Mouse (Mus musculus): ENCODE results near the gene Anapc5.
A peak's percentile ranks its signal among the peaks of the same experiment; 100 is the strongest.

Anapc5 gene

DNA sequence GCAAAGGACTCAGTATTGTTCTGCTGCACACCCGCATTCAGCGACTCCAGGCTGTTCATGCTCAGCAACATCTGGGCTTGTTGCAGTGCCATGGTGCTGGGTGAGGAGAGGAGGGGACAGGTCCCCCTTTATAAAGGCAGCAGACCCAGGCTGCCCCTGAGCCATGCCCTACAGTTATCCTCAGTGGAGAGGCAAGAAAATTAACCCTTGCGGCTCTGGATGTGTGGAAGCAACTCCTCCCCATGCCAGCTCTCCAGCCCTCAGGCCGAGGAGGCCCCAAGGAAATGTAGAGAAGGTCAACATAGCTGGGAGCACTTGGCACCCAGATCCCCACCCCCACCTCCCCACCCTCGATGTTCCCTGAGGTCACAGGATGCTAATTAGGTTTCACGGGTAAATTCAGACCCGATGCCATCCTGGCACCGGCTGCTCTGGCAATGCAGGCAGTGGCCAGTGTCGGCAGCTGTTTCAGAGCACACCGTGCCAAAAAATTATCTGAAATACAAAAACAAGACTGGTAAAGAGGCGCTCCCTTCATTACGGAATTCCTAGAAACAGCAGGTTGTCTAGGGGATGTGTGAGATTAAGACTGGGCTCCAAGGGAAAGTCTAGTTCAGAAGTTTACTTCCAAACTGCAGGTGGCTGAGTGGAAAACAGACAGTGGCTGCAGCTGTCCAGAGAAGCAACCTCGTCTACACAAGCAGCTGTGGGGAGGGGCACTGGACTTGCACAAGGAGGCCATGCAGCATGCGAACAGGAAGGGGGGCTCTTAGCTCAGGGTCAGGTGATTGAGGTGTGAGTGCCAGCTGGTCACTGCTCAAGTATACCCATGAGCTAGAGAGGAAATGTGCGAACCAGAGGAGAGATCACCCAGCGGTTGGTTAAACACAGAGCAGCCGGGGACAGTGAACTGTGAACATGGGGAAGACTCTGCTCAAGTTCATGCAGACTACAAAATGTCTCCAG is 21.5 kb downstream of the Anapc5 start:
- peak in 1 of 2 experiments; percentile 33 for DNase-seq (ENCODE audit: low spot score in 2 of 2)

DNA sequence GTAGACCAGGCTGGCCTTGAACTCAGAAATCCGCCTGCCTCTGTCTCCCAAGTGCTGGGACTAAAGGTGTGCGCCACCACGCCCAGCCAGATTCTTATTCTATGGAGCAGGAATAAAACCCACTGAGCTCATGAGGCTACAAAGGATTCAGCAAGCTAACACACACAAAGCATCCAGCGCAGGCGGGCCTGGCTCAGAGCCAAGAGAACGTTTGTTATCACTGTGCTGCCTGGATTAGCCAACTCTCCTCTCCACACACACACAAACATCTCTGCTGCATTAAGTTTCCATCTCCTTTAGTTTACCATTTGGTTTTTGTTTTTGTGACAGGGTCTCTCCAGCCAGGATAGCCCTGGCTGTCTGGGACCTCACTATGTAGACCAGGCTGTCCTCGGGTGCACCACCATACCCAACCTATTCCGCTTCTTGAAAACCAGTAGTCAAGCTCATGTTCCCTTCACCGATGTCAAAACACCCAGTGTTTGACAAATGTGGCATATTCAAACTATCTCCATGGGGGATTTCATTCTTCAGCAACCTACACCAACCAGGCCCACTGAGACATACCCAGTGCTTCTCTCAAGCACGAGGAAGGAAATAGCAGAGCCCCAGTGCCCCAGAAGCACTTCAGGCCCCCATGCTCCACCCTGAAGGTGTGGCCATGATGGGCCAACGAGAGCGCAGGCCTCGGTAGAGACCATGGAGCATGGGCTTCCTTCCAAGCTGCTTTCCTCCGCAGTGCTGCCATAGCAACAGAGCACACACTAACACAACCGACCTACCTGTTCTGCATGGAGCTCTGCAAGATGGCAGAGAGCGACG is 22.4 kb downstream of the Anapc5 start:
- DNase-seq (ENCODE audit: low spot score in 2 of 2): peak in 1 of 2 experiments; percentile 59

DNA sequence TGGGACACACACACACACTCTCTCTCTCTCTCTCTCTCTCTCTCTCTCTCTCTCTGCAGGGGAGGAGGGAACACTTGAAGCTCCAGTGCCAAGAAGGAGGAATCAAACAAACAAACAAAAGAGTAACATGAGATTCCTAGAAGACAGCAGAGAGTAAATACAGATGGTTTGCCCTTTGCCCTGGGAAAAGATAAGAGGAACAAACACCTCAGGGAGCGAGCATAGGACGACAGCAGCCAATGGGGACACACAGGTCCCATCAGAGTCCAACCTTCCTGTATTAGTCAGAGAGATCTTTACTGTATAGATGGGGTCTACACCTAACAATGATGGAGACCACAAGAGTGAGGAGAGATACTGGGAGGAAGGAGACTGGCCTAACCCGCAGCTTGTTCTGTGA is 23.3 kb downstream of the Anapc5 start:
- DNase-seq (ENCODE audit: low spot score in 2 of 2): no peak

DNA sequence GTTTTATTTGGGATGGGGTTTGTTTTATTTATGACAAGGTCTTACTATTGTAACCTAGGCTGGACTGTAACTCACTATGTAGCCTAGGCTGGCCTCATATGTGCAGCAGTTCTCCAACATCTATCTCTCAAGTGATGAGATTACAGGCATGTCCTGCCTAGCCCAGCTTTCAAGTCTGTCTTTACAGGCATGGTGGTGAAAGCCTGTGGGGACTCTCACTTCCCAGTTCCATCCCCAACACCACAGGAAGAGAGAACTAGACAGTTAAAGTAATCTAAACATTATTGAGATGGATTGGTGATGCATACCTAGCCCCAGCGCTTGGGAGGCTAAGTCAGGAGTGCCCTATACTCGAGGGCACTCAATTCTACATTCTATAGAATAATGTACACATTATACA is 32.4 kb downstream of the Anapc5 start:
- no peak for DNase-seq (ENCODE audit: low spot score in 2 of 2)

DNA sequence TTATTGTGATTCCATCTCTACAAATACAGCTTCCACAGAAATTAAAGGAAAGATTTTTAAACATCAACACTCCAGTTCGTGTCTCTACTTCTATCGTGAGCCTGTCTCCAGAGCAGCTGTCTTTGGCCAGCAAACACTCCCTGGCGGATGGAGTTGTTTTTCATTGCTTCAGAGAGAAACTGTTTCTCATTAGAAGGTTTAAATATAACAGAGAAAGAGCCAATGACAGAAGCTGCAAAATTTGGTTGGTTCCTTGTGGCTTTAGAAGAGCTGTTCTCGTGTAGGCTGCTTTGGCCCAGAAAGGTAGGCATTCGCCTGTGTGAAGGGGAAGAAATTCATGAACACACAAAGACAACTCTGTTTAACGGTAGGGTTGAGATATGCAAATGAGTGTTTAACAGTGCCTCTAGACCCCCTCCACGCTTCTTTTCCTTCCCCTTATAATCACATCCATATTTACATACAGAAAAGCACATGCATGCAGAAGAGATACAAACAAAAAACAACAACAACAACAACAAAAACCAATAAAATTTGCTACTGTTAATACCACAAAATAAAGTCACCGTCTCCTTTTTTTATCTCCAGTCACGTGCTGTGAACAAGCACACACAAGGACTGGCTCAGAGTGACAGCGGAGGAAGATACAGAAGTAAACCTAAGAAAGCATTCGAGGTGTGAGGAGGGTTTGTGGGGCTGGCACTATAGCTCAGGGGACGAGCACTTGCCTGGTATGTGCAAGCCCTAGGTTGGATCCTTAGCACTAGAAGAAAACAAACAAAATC is 34.9 kb downstream of the Anapc5 start:
- DNase-seq (ENCODE audit: low spot score in 2 of 2): no peak

DNA sequence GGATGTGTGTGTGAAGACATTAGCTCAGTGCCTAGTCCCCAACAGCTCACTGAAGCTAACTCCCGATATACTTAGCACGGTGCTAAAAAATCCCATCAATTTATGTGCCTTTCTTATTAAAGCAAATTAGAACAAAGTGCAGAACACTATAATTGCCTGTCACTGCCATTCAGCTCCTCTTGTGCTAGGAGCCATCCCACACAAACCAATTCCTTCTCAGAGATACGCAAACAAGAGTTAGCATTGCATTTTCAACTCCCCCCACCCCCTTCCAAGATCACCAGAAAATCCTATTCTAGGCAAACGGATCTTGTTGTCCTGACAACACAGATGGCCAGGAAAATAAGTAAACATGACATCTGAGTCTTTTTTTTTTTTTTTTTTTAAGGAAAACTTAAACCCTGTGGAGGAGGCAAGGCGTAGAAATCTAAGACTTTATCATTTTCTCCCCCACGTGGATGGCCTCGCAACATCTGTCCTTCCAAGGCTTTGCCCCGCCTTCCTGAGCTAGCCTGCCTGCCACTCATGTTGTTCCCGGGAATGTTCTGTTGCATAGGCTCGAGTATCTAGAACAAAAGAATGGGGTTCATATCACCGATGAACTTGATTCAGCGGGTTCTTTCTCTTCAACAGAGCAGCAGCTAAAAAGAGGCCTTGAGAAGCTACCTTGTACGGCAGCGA is 37.3 kb downstream of the Anapc5 start:
- no peak for DNase-seq (ENCODE audit: low spot score in 2 of 2)

DNA sequence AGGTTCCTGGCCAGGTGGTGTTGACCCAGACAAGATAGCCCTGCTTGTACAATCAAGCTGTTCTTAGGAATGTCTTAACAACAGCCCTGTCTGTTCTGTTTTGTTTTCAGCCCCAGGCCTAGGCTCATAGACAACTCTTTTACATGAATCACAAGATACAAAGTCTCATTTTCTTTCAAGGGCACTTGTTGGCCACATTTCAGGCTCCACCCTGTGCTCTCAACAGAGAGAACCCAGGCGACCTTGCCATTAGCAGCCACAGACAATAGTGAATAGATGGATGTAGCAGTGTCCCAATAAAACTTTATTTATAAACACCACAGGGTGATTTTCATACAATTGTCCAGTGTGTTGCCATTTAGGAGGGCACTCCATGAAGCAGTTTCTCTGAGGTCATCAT is 39.1 kb downstream of the Anapc5 start:
- DNase-seq (ENCODE audit: low spot score in 2 of 2): no peak

DNA sequence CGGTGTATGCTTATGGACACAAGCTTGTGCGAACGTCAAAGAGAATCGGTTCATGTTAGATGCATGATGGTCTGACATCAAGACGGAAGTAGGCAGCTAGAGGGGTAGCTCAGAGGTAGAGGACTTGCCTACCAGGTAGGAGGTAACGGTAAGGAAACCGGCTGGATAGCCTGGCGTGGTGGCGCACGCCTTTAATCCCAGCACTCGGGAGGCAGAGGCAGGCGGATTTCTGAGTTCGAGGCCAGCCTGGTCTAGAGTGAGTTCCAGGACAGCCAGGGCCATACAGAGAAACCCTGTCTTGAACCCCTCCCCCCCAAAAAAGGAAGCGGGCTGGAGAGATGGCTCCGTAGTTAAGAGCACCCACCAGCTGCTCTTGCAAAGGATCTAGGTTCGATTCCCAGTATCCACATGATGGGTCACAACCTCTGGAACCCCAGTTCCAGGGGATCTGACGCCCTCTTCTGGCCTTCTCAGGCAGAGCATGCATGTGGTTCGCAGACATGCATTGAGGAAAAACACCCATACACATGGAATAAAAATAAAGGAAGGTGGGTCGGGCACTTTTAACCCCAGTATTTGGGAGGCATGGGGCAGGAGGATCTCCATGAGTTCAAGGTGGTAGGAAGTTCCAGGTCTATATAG is 40.2 kb downstream of the Anapc5 start:
- DNase-seq (ENCODE audit: low spot score in 2 of 2): no peak

DNA sequence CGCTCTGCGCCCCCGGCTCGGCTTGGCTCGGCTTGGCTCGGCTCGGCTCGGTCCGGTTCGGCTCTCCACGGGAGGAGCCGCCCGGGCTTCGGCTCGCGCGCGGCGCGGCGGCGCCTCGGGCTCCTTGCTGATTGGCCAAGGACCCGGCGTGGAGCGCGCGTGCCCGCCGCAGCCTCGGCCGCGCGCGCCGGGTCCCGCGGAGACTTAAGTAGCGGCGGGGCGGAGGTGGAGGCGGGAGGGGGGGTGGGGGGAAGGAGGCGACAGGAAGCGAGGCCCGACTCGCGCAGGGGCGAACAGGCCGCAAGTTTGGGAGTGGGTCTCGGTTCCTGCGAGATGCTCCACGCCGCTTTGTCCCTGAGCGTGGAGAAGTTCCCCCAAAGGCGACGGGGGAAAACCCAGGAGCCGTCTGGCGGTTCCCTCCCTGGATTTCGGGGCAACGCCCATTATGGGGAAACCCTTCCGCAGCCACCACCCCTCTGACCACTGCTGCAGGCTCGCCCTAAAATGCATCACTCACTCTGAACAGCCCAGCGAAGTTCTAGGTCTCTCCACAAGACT is 41.8 kb downstream of the Anapc5 start, which contains the start of gene Camkk2:
Camkk2 (minus strand) TSS at position 133 of the 558 bp plus-strand sequence.
- DNase-seq (ENCODE audit: low spot score in 2 of 2): peak; percentile 65 to 72

DNA sequence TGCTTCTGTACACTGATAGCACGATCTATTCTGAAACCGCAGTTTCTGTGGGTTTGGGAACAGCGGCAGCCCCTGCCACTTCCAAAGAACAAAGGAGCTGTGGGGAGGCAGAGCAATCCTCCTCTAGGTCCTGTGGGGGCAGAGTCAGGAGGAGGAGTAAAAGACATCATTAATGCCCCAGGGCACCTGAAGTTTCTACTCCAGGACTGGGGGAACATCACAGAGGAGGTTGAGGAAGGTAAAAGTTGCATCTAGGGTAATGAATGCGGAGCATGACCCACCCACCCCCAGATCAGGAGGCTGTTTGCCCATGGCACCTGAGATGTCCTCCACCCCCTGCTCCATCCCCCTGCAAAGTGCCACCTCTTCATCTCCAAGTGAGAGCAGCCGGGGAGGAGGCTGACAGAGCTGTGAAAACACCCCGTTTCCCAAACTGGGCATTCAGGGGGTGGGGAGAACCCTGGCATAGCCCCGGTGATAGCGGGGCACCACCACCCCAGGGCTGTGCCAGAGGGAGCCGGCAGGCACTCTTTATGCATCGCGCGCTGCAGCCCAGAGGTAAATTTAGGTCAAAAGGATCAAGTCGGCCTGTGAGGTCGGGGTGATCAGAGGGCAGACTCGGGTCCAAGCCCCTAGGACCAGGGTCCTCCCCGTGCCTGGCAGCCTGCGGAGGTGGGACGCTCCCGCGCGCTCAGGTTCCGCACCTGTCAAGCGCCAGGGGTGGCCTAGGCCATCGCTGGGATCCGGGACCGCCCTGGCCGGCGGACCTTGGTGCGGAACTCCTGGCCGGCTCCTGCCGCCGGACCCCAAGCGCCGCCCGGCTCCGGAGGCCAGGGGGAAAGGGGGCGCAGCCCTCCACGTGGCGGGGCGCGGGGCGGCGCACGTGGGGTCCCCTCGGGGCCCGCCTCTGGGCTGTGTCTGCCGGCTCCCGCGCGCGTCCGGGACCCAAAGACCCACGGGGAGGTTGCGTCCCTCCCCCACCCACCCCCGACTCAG is 42.6 kb downstream of the Anapc5 start:
- no peak for DNase-seq (ENCODE audit: low spot score in 2 of 2)

DNA sequence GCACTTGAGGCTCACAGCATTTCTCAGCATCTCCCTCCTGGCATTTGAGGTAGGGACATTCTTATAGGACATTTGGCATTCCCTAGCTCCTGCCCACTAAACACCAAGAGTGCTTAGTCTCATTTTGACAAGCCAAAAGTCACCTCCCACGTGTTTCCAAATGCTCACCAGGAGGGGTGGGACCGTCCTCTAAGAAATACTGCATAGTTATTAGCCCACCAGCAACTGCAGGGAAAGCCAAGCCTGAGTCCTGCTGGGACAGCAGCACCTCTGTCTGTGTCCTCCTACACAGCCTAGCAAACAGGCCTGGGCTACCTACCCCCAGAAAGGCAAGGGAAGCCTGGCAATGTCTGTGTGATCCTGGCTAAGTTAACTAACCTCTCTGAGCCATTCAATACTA is 43.8 kb downstream of the Anapc5 start:
- DNase-seq (ENCODE audit: low spot score in 2 of 2): no peak

DNA sequence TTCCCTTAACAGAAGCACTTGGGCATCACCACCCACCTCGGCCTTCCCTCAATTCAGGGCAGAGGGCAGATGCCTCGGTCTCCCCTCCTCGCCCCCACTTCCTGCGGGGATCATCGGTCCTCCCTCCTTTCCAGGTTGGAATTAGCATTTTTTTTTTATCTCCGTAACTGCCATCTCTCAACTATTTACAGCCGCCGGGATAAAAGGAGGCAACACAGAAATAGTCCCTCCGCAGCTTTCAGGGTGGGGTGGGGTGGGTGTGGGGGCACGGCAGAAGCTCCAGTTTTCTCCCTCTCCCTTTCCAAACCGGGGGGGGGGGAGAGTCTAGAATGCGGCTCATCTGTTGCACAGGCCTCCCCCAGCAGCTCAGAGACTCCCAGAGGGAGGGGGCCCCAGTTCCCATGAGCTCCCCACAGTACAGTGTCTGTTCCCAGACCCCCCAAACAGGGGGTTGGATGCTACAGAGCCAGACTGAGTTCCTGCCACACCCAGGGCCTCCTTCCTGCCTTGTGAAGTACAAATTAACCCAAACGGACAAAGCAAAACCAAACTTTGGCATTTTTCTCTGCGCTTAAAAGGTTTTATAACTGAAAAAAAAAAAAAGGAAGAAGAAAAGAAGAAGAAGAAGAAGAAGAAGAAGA is 45.4 kb downstream of the Anapc5 start:
- DNase-seq (ENCODE audit: low spot score in 2 of 2): no peak

DNA sequence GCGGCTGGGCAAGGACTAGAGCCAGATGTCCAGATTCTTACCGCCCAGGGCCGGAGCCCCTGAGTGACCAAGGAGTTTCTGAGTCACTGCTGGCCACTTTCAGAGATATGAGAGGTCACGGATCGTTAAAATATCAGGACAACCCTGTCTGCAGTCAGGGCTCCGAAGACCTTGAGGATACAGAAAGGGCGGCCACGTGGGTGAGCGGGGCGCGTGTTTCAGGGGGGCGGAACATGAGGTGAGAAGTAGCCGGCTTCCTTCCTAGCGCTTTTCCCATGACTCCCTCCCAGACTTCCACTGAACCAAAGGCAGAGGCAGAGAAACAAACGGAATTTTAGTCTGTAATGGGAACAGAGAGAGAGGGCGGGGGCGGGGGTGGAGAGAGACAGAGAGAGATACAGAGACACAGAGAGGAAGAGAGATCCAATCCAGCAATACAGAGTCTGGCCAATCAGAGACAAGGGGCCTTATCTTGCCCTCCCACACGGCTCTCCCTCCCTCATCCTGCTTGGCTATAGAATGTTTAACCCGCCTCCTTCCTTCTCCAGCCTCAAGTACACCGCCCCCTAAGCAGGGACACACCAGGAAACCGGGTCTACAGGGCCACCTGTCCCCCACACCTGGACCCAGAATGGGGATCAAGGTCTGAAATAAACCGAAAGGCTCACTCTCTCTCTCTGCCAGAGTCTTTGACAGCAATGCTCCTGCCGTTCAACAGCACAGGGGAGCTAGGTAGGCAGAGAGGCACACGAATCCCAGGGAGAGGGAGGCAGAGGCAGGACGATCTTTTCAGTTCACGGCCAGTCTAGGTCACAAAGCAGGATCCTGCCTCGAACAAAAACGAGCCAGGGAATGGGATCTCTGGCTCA is 46.2 kb downstream of the Anapc5 start:
- DNase-seq (ENCODE audit: low spot score in 2 of 2): no peak

DNA sequence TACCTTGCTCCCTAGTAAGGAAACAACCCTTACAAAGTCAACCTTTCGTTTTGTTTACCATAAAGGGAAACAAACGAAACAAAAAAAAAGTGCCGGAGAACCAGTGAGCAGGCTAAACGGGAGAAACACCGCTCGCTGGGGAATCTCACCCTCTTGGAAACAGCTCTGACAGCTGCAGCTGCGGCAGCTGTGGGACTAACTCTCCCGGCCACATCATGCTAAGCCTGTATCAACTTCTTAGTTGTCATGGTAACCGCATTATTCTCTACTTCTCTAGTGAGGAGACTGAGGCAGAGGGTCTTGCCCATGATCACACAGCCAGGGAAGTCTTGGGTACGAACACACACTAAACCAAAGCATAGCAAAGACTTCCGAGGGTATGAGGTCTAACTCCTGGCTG is 47.4 kb downstream of the Anapc5 start:
- no peak for DNase-seq (ENCODE audit: low spot score in 2 of 2)

DNA sequence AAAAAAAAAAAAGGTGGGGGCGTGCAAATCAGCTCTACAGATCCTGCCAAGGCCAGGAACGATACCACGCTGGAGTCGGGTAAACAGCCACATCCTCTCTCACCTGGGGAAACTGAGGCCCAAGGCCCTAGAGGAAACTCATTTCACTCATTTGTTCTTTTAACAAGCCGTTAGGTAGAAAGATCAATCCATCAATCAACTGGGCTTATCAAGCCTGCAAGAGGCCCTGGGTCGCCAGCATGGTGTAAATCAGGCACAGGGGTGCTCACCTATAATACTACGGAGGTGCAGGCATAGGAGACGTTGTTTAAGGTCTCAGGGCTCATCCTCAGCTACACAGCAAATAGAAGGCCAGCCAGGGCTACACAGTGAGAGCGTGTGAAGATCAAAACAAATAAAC is 49.7 kb downstream of the Anapc5 start:
- no peak for DNase-seq (ENCODE audit: low spot score in 2 of 2)

DNA sequence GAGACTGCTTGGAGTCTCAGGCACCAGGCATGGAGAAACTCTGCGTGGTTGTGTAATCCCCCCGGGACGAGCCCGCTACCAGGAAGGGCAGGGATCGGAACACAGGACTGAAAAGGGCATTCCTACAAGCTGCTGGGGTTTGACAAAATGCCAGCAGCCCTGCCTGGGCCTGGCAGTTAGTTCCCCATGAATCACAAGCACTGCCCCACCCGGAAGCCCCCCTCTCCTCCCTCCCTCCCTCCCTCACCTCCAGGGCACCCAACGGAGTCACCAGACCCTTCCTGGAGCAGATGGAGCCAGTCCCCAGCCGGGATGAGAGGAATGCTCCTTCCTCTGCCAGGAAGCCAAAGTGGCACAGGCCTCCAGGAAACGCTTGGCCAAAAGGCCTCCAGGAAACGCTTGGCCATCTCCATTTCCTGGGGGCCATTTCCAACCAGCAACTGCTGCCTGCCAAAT is 50.3 kb downstream of the Anapc5 start:
- DNase-seq (ENCODE audit: low spot score in 2 of 2): peak in 1 of 2 experiments; percentile 57

DNA sequence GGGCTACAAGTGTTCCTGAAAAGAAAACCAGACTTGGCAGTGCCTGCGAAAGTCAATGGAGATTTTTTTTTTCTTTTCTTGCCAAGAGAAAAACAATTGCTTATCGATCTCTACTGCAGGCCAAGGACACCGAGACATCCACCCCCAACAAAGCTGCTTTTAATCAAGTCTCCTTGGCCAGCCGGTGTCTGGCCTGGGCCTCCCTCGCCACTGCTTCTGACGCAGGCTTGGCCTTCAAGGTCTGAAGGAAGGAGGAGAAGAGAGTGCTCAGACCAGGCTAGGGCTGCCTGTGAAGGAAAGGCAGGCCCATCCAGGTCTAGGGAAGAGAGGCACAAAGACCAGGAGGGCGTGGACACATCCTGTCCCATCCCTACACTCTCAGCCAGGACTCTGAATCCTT is 50.8 kb downstream of the Anapc5 start:
- DNase-seq (ENCODE audit: low spot score in 2 of 2): no peak

Measured in cerebellum, postnatal 4 days (tissue).